Mouse (Mus musculus) heart, embryonic 15.5 days (tissue): ENCODE measurements around the gene Cfap77. TPM values are rescaled to one million over a fixed set of nuclear protein-coding genes. Genes with fewer than 3 reads are reported as not detected.

ENCODE experiments used
- ATAC-seq: fragments of 200-750 bp; cut with Nextera tagmentation; replicated peaks from 2 replicates; pipeline ENCODE4 v1.8.0; 2017; ENCODE audit warnings: low read depth, moderate TSS enrichment; ENCODE audit not compliant: insufficient number of reproducible peaks, insufficient read depth, low FRiP score
- H3K27ac ChIP-seq: fragments of 300-500 bp; sonication (generic); 2 replicates; pipeline ENCODE4 v1.5.1; 2015; ENCODE audit warnings: mild to moderate bottlenecking, inconsistent platforms
- H3K27me3 ChIP-seq: fragments of 300-500 bp; sonication (generic); 2 replicates; pipeline ENCODE4 v1.6.1; 2015; ENCODE audit warnings: inconsistent platforms
- H3K36me3 ChIP-seq: fragments of 300-500 bp; sonication (generic); 2 replicates; pipeline ENCODE4 v1.6.1; 2015; ENCODE audit warnings: mild to moderate bottlenecking, inconsistent platforms
- H3K4me1 ChIP-seq: fragments of 300-500 bp; sonication (generic); replicated peaks from 2 replicates; pipeline ENCODE4 v1.6.1; 2015; ENCODE audit warnings: inconsistent platforms
- H3K4me2 ChIP-seq: fragments of 300-500 bp; sonication (generic); 2 replicates; pipeline ENCODE4 v1.6.1; 2015; ENCODE audit warnings: inconsistent platforms, mild to moderate bottlenecking, moderate library complexity
- H3K4me3 ChIP-seq: fragments of 300-500 bp; sonication (generic); 2 replicates; pipeline ENCODE4 v1.5.1; 2015; ENCODE audit warnings: mild to moderate bottlenecking, inconsistent platforms
- H3K9ac ChIP-seq: fragments of 300-500 bp; sonication (generic); 2 replicates; pipeline ENCODE4 v1.6.1; 2015; ENCODE audit warnings: mild to moderate bottlenecking, inconsistent platforms
- H3K9me3 ChIP-seq: fragments of 300-500 bp; sonication (generic); replicated peaks from 2 replicates; pipeline ENCODE4 v1.6.1; 2016; ENCODE audit warnings: inconsistent platforms
- WGBS: fragments of 180-500 bp; shearing (Covaris S2); methylation state at CpG from one replicate; pipeline ENCODE4 v1.1.7; 2015; ENCODE audit warnings: mixed read lengths; 5-methylcytosine and 5-hydroxymethylcytosine counted together
- polyA plus RNA-seq: library from polyadenylated mRNA; unstranded; fragments of >200 nt; fragmentation: Nextera tagmentation; extraction: Ambion mirVana; gene quantifications from 2 replicates; pipeline ENCODE4 v1.2.1, GENCODE M21; 2015

The Cfap77 gene
- polyA plus RNA-seq, 1 experiment from 2014 or later: 0.18 TPM

GRCm38 (mm10) chr2:29046151-29046550 lies 8.7 kb downstream of the Cfap77 start:
- Histone ChIP-seq H3K9ac (no peak overlapping the region), H3K4me2 (no peak overlapping the region), H3K4me3 (no peak overlapping the region), H3K36me3 (no peaks in the 10 kb centered on the region), H3K27ac (no peak overlapping the region), H3K27me3 (peaks cover 43% of the 10 kb centered on the region), H3K4me1 (no peaks in the 10 kb centered on the region), H3K9me3 (no peaks in the 10 kb centered on the region)
- no peak for ATAC-seq
- 67% methylated on average over 16 of the region's 16 CpGs for WGBS

GRCm38 (mm10) chr2:29042124-29042523 lies 12.7 kb downstream of the Cfap77 start:
- H3K27ac ChIP-seq: no peak overlapping the region
- H3K36me3 ChIP-seq: no peaks in the 10 kb centered on the region
- WGBS: 93% methylated on average over 5 of the region's 5 CpGs
- peaks cover 67% of the 10 kb centered on the region for H3K27me3 ChIP-seq
- ATAC-seq: no peak
- no peaks in the 10 kb centered on the region for H3K9me3 ChIP-seq
- no peak overlapping the region for H3K9ac ChIP-seq
- H3K4me1 ChIP-seq: no peaks in the 10 kb centered on the region
- H3K4me3 ChIP-seq: no peak overlapping the region
- no peak overlapping the region for H3K4me2 ChIP-seq

DNA sequence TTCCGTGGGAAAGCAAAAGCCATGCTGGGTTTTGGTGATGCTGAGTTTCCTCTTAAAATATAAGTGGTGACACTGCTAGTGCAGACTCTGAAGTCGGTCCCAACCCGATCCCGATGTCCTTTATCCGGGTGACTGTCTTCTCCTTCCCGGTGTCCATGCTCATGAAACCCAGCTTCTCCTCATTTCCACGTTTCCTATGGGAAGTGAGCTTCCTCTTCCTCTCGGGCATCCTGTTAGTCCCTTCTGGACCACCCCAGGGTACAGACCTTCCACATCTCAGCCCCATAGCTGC lies 13.4 kb downstream of the Cfap77 start:
- 40% methylated on average over 8 of the region's 8 CpGs for WGBS
- no peak overlapping the region for H3K4me3 ChIP-seq
- no peak overlapping the region for H3K27ac ChIP-seq
- H3K27me3 ChIP-seq: peaks cover 63% of the 10 kb centered on the region
- H3K4me2 ChIP-seq: no peak overlapping the region
- no peak for ATAC-seq
- no peaks in the 10 kb centered on the region for H3K36me3 ChIP-seq
- no peaks in the 10 kb centered on the region for H3K9me3 ChIP-seq
- no peak overlapping the region for H3K9ac ChIP-seq
- no peaks in the 10 kb centered on the region for H3K4me1 ChIP-seq

DNA sequence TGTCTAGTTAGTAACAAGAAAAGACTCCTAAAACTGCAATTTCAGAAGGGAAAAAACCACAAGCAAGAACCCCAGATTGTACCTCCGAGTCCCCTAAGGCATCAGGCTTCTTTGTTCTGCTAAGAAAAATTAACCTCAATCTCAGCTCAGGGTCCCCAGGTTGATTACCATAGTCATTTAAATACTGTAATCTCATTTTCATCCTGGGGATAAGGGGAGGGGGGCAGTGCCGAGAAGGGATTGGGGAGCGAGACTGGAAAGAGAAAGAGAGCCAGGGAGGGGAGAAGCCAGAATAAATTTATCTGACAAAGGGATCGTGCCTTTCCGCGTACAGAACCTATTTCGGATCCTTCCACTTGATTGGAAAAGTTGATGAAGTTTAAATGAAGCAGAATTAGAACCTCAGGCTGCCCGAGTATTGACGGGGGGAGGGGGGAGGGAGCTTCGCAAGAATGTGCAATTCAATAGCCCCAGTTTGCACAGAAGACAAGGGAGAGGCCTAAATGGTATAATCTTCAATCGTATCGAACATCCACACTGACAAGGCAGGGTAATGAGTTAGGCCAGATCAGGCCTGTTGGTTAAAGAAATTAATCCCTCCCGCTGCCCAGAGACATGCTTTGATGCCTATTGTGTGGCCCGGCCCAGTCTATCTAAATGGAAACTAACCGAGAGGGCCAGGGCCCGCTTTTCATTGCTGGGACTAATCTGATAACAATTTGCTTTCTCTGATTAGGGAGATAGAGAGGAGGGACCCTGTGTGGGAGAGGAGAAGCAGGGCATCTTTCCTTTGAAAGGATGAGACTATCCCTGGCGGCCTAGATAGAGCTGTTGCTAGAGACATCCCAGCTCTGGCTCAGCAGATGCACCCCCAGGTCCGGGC lies 14.0 kb downstream of the Cfap77 start:
- no peak for ATAC-seq
- Histone ChIP-seq H3K9ac (no peak overlapping the region), H3K27ac (no peak overlapping the region), H3K9me3 (no peaks in the 10 kb centered on the region), H3K4me3 (no peak overlapping the region), H3K36me3 (no peaks in the 10 kb centered on the region), H3K27me3 (peaks cover 62% of the 10 kb centered on the region), H3K4me1 (no peaks in the 10 kb centered on the region), H3K4me2 (no peak overlapping the region)
- WGBS: 30% methylated on average over 18 of the region's 18 CpGs

DNA sequence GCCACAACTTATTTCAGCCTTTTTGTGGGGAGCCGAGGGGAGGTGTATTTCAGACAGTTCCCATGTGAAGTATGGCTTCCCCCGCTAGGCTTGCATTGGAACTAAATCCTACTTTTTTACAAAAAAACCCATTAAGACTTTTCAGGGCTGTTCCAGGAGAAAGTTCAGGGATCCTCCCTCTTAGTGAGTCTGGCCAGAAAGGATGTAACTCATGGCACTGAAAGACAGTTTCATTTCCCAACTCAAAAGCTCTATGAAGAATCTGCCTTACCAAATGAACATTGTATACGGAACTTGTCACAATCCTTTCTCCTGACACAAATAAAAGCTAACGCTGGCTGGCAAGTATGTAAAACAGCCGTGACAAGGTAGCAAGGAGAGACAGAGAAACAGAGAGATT lies 15.1 kb downstream of the Cfap77 start:
- Histone ChIP-seq H3K27me3 (peaks cover 57% of the 10 kb centered on the region), H3K4me1 (no peaks in the 10 kb centered on the region), H3K9me3 (no peaks in the 10 kb centered on the region), H3K4me2 (no peak overlapping the region), H3K36me3 (no peaks in the 10 kb centered on the region), H3K4me3 (no peak overlapping the region), H3K27ac (no peak overlapping the region), H3K9ac (no peak overlapping the region)
- no peak for ATAC-seq
- 36% methylated on average over 5 of the region's 5 CpGs for WGBS

GRCm38 (mm10) chr2:29035698-29036097 lies 19.2 kb downstream of the Cfap77 start:
- no peaks in the 10 kb centered on the region for H3K36me3 ChIP-seq
- H3K27ac ChIP-seq: no peak overlapping the region
- 62% methylated on average over 8 of the region's 8 CpGs for WGBS
- no peak overlapping the region for H3K9ac ChIP-seq
- ATAC-seq: no peak
- peaks cover 27% of the 10 kb centered on the region for H3K27me3 ChIP-seq
- no peak overlapping the region for H3K4me3 ChIP-seq
- H3K9me3 ChIP-seq: no peaks in the 10 kb centered on the region
- no peaks in the 10 kb centered on the region for H3K4me1 ChIP-seq
- no peak overlapping the region for H3K4me2 ChIP-seq

- Histone ChIP-seq H3K4me1 (peaks cover 5% of the 10 kb centered on the region; the same call in 1 of the 2 replicates), H3K9ac (no peak overlapping the region), H3K4me2 (no peak overlapping the region), H3K27me3 (peaks cover 26% of the 10 kb centered on the region), H3K4me3 (no peak overlapping the region), H3K27ac (no peak overlapping the region), H3K36me3 (no peaks in the 10 kb centered on the region), H3K9me3 (no peaks in the 10 kb centered on the region)
- ATAC-seq: no peak
- WGBS: 52% methylated on average over 20 of the region's 20 CpGs
These were observed 20.1 kb downstream of the Cfap77 start for GRCm38 (mm10) chr2:29034542-29035475.

GRCm38 (mm10) chr2:29031951-29032350 lies 22.9 kb downstream of the Cfap77 start:
- no peak overlapping the region for H3K9ac ChIP-seq
- ATAC-seq: no peak
- 85% methylated on average over 4 of the region's 4 CpGs for WGBS
- peaks cover 8% of the 10 kb centered on the region for H3K27me3 ChIP-seq
- H3K27ac ChIP-seq: no peak overlapping the region
- H3K4me3 ChIP-seq: no peak overlapping the region
- H3K36me3 ChIP-seq: no peaks in the 10 kb centered on the region
- H3K4me1 ChIP-seq: peaks cover 7% of the 10 kb centered on the region; the same call in 1 of the 2 replicates
- H3K9me3 ChIP-seq: no peaks in the 10 kb centered on the region
- no peak overlapping the region for H3K4me2 ChIP-seq

DNA sequence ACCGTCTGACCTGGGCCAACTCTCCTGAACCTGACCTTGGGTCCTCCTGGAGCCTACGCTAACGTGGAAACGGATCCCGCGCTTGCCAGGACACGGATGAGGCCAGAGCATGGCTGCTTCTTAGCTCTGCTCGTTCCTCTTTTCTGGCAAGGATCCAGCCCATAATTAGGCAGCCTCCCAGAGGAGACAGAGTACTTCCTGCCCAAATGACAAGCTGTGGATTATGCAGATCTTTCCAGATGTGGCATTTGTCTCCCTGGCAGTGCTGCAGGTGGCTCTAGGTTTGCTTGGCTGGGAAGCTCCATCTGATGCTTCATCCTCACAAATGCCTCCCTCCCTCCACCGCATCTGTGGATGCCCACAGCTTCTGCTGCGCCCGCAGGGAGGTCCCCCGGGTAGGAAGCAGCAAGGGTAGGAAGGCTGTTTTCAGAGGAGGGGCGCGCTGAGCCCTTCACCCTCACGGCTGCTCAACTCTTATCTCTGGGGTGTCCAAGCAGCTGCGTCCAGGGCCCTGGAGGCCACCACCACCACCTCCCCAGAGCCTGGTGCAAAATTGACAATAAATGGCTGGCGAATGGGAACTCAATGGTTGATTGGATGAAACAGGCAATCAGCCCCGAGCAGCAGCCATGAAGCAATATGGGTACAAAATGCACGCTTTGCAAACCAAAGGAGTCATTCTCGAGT lies 24.7 kb downstream of the Cfap77 start:
- peaks cover 7% of the 10 kb centered on the region; the same call in 1 of the 2 replicates for H3K4me1 ChIP-seq
- H3K27ac ChIP-seq: no peak overlapping the region
- 33% methylated on average over 20 of the region's 20 CpGs for WGBS
- H3K9ac ChIP-seq: no peak overlapping the region
- H3K27me3 ChIP-seq: peaks cover 8% of the 10 kb centered on the region
- H3K4me2 ChIP-seq: no peak overlapping the region
- H3K4me3 ChIP-seq: no peak overlapping the region
- no peaks in the 10 kb centered on the region for H3K36me3 ChIP-seq
- no peaks in the 10 kb centered on the region for H3K9me3 ChIP-seq
- ATAC-seq: no peak

DNA sequence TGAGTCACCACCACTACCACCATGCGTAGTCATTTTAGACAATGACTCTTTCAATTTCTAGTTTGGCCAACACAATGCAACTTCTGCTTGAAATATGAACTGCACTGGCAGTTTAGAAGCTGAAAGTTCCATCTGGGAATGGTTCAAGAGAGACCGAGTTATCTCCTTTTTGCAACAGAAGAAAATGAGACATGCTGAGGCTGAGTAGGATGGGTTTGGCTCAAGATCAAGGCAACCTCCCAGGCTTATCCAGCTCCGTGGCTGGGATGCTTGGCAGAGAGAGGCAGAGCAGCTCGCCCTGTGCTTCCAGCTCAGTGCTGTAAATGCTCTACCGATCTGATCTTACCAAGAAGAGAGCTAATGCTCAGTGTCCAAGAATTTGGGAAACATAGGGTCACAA lies 29.6 kb downstream of the Cfap77 start:
- WGBS: 59% methylated on average over 5 of the region's 5 CpGs
- no peak for ATAC-seq
- Histone ChIP-seq H3K27me3 (peaks cover 4% of the 10 kb centered on the region), H3K4me1 (peaks cover 6% of the 10 kb centered on the region; the same call in 1 of the 2 replicates), H3K4me3 (no peak overlapping the region), H3K9me3 (no peaks in the 10 kb centered on the region), H3K27ac (no peak overlapping the region), H3K36me3 (no peaks in the 10 kb centered on the region), H3K4me2 (no peak overlapping the region), H3K9ac (no peak overlapping the region)

GRCm38 (mm10) chr2:29023001-29023400 lies 31.9 kb downstream of the Cfap77 start:
- no peak overlapping the region for H3K27ac ChIP-seq
- no peak for ATAC-seq
- H3K36me3 ChIP-seq: no peaks in the 10 kb centered on the region
- H3K9ac ChIP-seq: no peak overlapping the region
- no peak overlapping the region for H3K4me2 ChIP-seq
- no peaks in the 10 kb centered on the region for H3K4me1 ChIP-seq
- WGBS: 75% methylated on average over 7 of the region's 7 CpGs
- H3K27me3 ChIP-seq: no peaks in the 10 kb centered on the region
- no peaks in the 10 kb centered on the region for H3K9me3 ChIP-seq
- H3K4me3 ChIP-seq: no peak overlapping the region
